Mouse (Mus musculus): ENCODE measurements around the gene Zfp541. TPM values are rescaled to one million over a fixed set of nuclear protein-coding genes. Genes with fewer than 3 reads are reported as not detected.

The Zfp541 gene
- polyA plus RNA-seq, 1 experiment from 2014 or later: 0.04 TPM

DNA sequence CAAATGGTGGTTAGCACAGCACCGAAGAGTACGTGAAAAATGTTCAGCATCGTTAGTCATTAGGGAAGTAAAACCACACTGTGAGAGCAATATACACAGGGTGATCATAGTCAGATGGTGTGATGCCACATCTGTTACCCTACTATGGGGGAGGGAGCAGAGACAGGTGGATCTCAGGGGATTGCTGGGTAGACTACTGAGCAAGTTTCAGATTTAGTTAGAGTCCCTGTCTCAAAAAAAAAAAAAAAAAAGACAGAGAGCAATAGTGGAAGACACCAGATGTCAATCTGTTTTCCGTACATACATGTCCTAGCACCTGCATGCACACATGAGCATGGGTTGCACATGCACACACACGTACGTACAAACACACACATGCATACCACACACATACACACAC, 5.9 kb upstream of the Zfp541 start:
- Histone ChIP-seq H3K4me1 (ENCODE audit: control insufficient read depth, insufficient read depth, low read length) (0 out of 2 replicates have a peak, but pooled peaks cover 3% of the 10 kb centered on the region), H3K4me3 (ENCODE audit: low read length) (no peak overlapping the region), H3K4me2 (replicated peaks; ENCODE audit: low read depth, low read length) (no peak overlapping the region), H3K27ac (ENCODE audit: low read depth, low read length) (no peak overlapping the region), H3K36me3 (ENCODE audit: control insufficient read depth, insufficient read depth, low read length) (no peaks in the 10 kb centered on the region), H3K9ac (ENCODE audit: low read depth, low read length) (no peak overlapping the region), H3K9me3 (ENCODE audit: control insufficient read depth, low read length) (no peaks in the 10 kb centered on the region), H3K27me3 (ENCODE audit: control insufficient read depth, insufficient read depth, low read length) (0 out of 2 replicates have a peak, but pooled peaks cover 2% of the 10 kb centered on the region)
- no peak for ATAC-seq (ENCODE audit: low FRiP score, low TSS enrichment)
- WGBS: 83% methylated on average over 6 of the region's 6 CpGs

GRCm38 (mm10) chr7:16056459-16057135, 5.0 kb upstream of the Zfp541 start:
- Histone ChIP-seq H3K9ac (ENCODE audit: low read depth, low read length) (no peak overlapping the region), H3K4me3 (ENCODE audit: low read length) (no peak overlapping the region), H3K27ac (ENCODE audit: low read depth, low read length) (no peak overlapping the region), H3K9me3 (ENCODE audit: control insufficient read depth, low read length) (peaks cover 4% of the 10 kb centered on the region), H3K27me3 (ENCODE audit: control insufficient read depth, insufficient read depth, low read length) (peaks cover 10% of the 10 kb centered on the region), H3K36me3 (ENCODE audit: control insufficient read depth, insufficient read depth, low read length) (no peaks in the 10 kb centered on the region), H3K4me1 (ENCODE audit: control insufficient read depth, insufficient read depth, low read length) (peaks cover 6% of the 10 kb centered on the region; the same call in 1 of the 2 replicates), H3K4me2 (replicated peaks; ENCODE audit: low read depth, low read length) (no peak overlapping the region)
- no peak for ATAC-seq (ENCODE audit: low FRiP score, low TSS enrichment)
- 30% methylated on average over 5 of the region's 5 CpGs for WGBS

GRCm38 (mm10) chr7:16057136-16057534, 4.5 kb upstream of the Zfp541 start:
- Histone ChIP-seq H3K27ac (ENCODE audit: low read depth, low read length) (no peak overlapping the region), H3K4me3 (ENCODE audit: low read length) (no peak overlapping the region), H3K27me3 (ENCODE audit: control insufficient read depth, insufficient read depth, low read length) (peaks cover 15% of the 10 kb centered on the region), H3K4me2 (replicated peaks; ENCODE audit: low read depth, low read length) (no peak overlapping the region), H3K36me3 (ENCODE audit: control insufficient read depth, insufficient read depth, low read length) (no peaks in the 10 kb centered on the region), H3K9ac (ENCODE audit: low read depth, low read length) (no peak overlapping the region), H3K9me3 (ENCODE audit: control insufficient read depth, low read length) (peaks cover 9% of the 10 kb centered on the region), H3K4me1 (ENCODE audit: control insufficient read depth, insufficient read depth, low read length) (peaks cover 5% of the 10 kb centered on the region; the same call in 1 of the 2 replicates)
- WGBS: 48% methylated on average over 2 of the region's 2 CpGs
- ATAC-seq (ENCODE audit: low FRiP score, low TSS enrichment): no peak

GRCm38 (mm10) chr7:16062099-16062420, 446 bp downstream of the Zfp541 start:
- no peaks in the 10 kb centered on the region for H3K36me3 ChIP-seq (ENCODE audit: control insufficient read depth, insufficient read depth, low read length)
- ATAC-seq (ENCODE audit: low FRiP score, low TSS enrichment): no peak
- H3K4me1 ChIP-seq (ENCODE audit: control insufficient read depth, insufficient read depth, low read length): peaks cover 4% of the 10 kb centered on the region; the same call in 1 of the 2 replicates
- H3K27me3 ChIP-seq (ENCODE audit: control insufficient read depth, insufficient read depth, low read length): peaks cover 18% of the 10 kb centered on the region
- no peak overlapping the region for H3K4me2 ChIP-seq (replicated peaks; ENCODE audit: low read depth, low read length)
- H3K9me3 ChIP-seq (ENCODE audit: control insufficient read depth, low read length): peaks cover 9% of the 10 kb centered on the region
- H3K9ac ChIP-seq (ENCODE audit: low read depth, low read length): no peak overlapping the region
- no peak overlapping the region for H3K27ac ChIP-seq (ENCODE audit: low read depth, low read length)
- no peak overlapping the region for H3K4me3 ChIP-seq (ENCODE audit: low read length)
- WGBS: 84% methylated on average over 15 of the region's 15 CpGs

DNA sequence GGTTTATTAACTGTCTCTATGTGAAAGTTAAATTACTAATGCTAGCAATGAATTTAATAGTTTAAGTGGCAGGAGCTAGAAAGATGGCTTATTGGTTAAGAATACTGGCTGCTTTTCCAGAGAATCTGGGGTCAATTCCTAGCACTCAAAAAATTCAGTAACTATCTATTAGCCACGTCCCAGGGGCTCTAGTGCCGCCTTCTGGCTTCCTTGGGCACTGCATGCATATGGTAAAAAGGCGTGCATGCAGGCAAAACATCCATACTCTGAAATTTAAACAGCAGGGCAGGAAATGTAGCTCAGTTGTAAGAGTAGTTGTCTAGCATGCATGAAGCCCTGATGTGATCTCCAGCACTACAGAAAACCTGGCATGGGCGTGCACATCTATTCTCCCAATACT, 1.9 kb downstream of the Zfp541 start:
- Histone ChIP-seq H3K27me3 (ENCODE audit: control insufficient read depth, insufficient read depth, low read length) (peaks cover 18% of the 10 kb centered on the region), H3K9ac (ENCODE audit: low read depth, low read length) (no peak overlapping the region), H3K4me2 (replicated peaks; ENCODE audit: low read depth, low read length) (no peak overlapping the region), H3K36me3 (ENCODE audit: control insufficient read depth, insufficient read depth, low read length) (no peaks in the 10 kb centered on the region), H3K9me3 (ENCODE audit: control insufficient read depth, low read length) (peaks cover 9% of the 10 kb centered on the region), H3K4me3 (ENCODE audit: low read length) (no peak overlapping the region), H3K4me1 (ENCODE audit: control insufficient read depth, insufficient read depth, low read length) (peaks cover 4% of the 10 kb centered on the region; the same call in 1 of the 2 replicates), H3K27ac (ENCODE audit: low read depth, low read length) (no peak overlapping the region)
- ATAC-seq (ENCODE audit: low FRiP score, low TSS enrichment): no peak
- WGBS: 39% methylated on average over 4 of the region's 4 CpGs

DNA sequence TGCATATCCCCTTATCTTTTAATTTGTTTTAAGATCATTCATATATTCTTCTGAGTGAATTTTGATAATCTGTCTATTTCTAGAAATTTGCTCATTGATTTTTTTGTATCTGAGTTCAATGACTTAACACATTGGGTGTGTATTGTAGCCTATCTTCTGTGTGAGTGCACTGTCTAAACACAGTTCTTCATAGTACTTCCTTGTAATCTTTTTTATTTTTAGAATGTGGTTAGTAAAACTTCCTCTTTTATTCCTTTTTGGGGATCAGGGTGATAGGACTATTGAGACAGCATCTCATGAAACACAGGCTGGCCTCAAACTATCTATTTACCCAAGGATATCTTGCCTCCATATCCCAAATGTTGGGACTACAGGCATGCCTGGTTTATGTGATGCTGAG, 9.2 kb downstream of the Zfp541 start:
- Histone ChIP-seq H3K9me3 (ENCODE audit: control insufficient read depth, low read length) (no peaks in the 10 kb centered on the region), H3K4me2 (replicated peaks; ENCODE audit: low read depth, low read length) (no peak overlapping the region), H3K9ac (ENCODE audit: low read depth, low read length) (no peak overlapping the region), H3K27me3 (ENCODE audit: control insufficient read depth, insufficient read depth, low read length) (no peaks in the 10 kb centered on the region), H3K27ac (ENCODE audit: low read depth, low read length) (no peak overlapping the region), H3K36me3 (ENCODE audit: control insufficient read depth, insufficient read depth, low read length) (no peaks in the 10 kb centered on the region), H3K4me1 (ENCODE audit: control insufficient read depth, insufficient read depth, low read length) (no peaks in the 10 kb centered on the region), H3K4me3 (ENCODE audit: low read length) (no peak overlapping the region)
- ATAC-seq (ENCODE audit: low FRiP score, low TSS enrichment): no peak

- no peaks in the 10 kb centered on the region for H3K4me1 ChIP-seq (ENCODE audit: control insufficient read depth, insufficient read depth, low read length)
Measured at GRCm38 (mm10) chr7:16071906-16072305, 10.3 kb downstream of the Zfp541 start.

GRCm38 (mm10) chr7:16079947-16080346, 18.3 kb downstream of the Zfp541 start:
- no peaks in the 10 kb centered on the region for H3K9me3 ChIP-seq (ENCODE audit: control insufficient read depth, low read length)
- H3K36me3 ChIP-seq (ENCODE audit: control insufficient read depth, insufficient read depth, low read length): no peaks in the 10 kb centered on the region
- no peak overlapping the region for H3K9ac ChIP-seq (ENCODE audit: low read depth, low read length)
- no peaks in the 10 kb centered on the region for H3K4me1 ChIP-seq (ENCODE audit: control insufficient read depth, insufficient read depth, low read length)
- H3K27ac ChIP-seq (ENCODE audit: low read depth, low read length): no peak overlapping the region
- ATAC-seq (ENCODE audit: low FRiP score, low TSS enrichment): no peak
- H3K4me2 ChIP-seq (replicated peaks; ENCODE audit: low read depth, low read length): no peak overlapping the region
- 73% methylated on average over 1 of the region's 1 CpGs for WGBS
- no peak overlapping the region for H3K4me3 ChIP-seq (ENCODE audit: low read length)
- H3K27me3 ChIP-seq (ENCODE audit: control insufficient read depth, insufficient read depth, low read length): no peaks in the 10 kb centered on the region

More at GRCm38 (mm10) chr7:16071906-16072305, 10.3 kb downstream of the Zfp541 start:
- Histone ChIP-seq H3K27ac (ENCODE audit: low read depth, low read length) (no peak overlapping the region), H3K4me3 (ENCODE audit: low read length) (no peak overlapping the region), H3K4me2 (replicated peaks; ENCODE audit: low read depth, low read length) (no peak overlapping the region), H3K27me3 (ENCODE audit: control insufficient read depth, insufficient read depth, low read length) (no peaks in the 10 kb centered on the region), H3K9me3 (ENCODE audit: control insufficient read depth, low read length) (no peaks in the 10 kb centered on the region), H3K36me3 (ENCODE audit: control insufficient read depth, insufficient read depth, low read length) (no peaks in the 10 kb centered on the region), H3K9ac (ENCODE audit: low read depth, low read length) (no peak overlapping the region)
- WGBS: 78% methylated on average over 6 of the region's 6 CpGs
- ATAC-seq (ENCODE audit: low FRiP score, low TSS enrichment): no peak

DNA sequence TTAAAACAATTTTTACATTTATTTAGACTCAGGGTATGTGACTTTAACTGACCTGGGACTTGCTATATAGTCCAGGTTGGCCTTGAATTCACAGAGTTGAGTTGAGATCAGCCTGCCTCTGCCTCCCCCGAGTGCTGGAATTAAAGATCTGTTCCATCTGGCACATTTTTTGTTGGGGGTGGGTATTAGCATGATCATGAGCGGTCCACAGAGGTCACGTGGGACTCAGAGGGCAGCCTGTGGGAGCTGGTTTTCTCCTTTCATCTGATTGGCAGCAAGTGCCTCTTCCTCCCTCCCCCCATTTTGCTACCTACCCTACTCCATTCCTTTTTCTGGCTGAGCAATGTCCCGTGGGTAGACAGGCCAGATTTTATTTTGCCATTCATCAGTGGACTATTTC, 19.0 kb downstream of the Zfp541 start:
- 73% methylated on average over 4 of the region's 4 CpGs for WGBS
- Histone ChIP-seq H3K4me3 (ENCODE audit: low read length) (no peak overlapping the region), H3K9me3 (ENCODE audit: control insufficient read depth, low read length) (no peaks in the 10 kb centered on the region), H3K27me3 (ENCODE audit: control insufficient read depth, insufficient read depth, low read length) (no peaks in the 10 kb centered on the region), H3K9ac (ENCODE audit: low read depth, low read length) (no peak overlapping the region), H3K36me3 (ENCODE audit: control insufficient read depth, insufficient read depth, low read length) (no peaks in the 10 kb centered on the region), H3K4me1 (ENCODE audit: control insufficient read depth, insufficient read depth, low read length) (no peaks in the 10 kb centered on the region), H3K27ac (ENCODE audit: low read depth, low read length) (no peak overlapping the region), H3K4me2 (replicated peaks; ENCODE audit: low read depth, low read length) (no peak overlapping the region)
- no peak for ATAC-seq (ENCODE audit: low FRiP score, low TSS enrichment)
